ENCODE assay signal across 11 mouse cellular contexts in the genomic region with DNA sequence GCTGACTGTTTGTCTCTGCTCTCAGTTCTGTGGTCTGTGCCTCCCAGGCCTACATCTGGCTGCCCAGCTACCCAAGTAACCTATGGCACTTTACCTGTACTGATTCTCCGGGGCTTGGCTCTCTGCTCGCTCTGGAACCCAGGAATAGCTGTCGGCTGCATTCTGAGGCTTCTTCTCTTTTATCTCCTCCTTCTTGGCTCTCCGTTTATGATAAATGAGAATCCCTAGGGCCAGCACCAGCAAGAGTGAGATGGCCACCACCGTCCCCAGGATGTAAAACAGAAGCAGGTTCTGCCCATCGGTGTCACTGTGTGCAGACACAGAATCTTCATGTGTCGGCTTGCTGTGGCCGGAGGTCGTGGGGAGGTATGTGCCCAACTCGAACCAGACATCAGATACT. TPM values are rescaled to one million over a fixed set of nuclear protein-coding genes. Genes with fewer than 3 reads are reported as not detected.
A peak's percentile ranks its signal among the peaks of the same experiment; 100 is the strongest.
DNase-seq lines count a peak whose midpoint lies in the region; ATAC-seq lines count a peak whose summit lies in the region.
"Had no signal": no experiment of that assay in that cellular context is flagged by ENCODE, and none has a peak within 500 bp of the region (broad histone marks: within the 10 kb centered on the region; RNA-seq: fewer than 3 reads in every experiment).

No protein-coding gene starts in this region.

- 59% methylated on average over 10 of the region's 10 CpGs for WGBS in heart, embryonic 12.5 days
- WGBS in lung, embryonic 16.5 days, result 68% methylated on average over 10 of the region's 10 CpGs
- WGBS in heart, embryonic 15.5 days, result 66% methylated on average over 10 of the region's 10 CpGs
- WGBS in liver, embryonic 16.5 days (ENCODE audit: insufficient replicate concordance), result 42% methylated on average over 10 of the region's 10 CpGs

- H3K9me3 ChIP-seq in heart, embryonic 12.5 days (replicated peaks), result no peaks in the 10 kb centered on the region
- no peaks in the 10 kb centered on the region for H3K9me3 ChIP-seq in lung, embryonic 16.5 days (ENCODE audit: control insufficient read depth, low read length)
- no peaks in the 10 kb centered on the region for H3K9me3 ChIP-seq in heart, embryonic 15.5 days (replicated peaks)
- no peaks in the 10 kb centered on the region for H3K9me3 ChIP-seq in liver, embryonic 16.5 days (replicated peaks; ENCODE audit: control insufficient read depth, low read length)
- H3K9me3 ChIP-seq: midbrain, embryonic 12.5 days had no signal

- H3K4me3 ChIP-seq in heart, embryonic 12.5 days, result peak overlapping the region; percentile 46
- H3K4me3 ChIP-seq in lung, embryonic 16.5 days (ENCODE audit: low read length), result peak overlapping the region; percentile 47
- peak overlapping the region; percentile 47 for H3K4me3 ChIP-seq in heart, embryonic 15.5 days
- H3K4me3 ChIP-seq in liver, embryonic 16.5 days (ENCODE audit: low read depth, low read length), result peak overlapping the region; percentile 30
- H3K4me3 ChIP-seq: midbrain, embryonic 12.5 days had no signal

- no peaks in the 10 kb centered on the region for H3K27me3 ChIP-seq in heart, embryonic 12.5 days (replicated peaks)
- H3K27me3 ChIP-seq in lung, embryonic 16.5 days (ENCODE audit: control insufficient read depth, insufficient read depth, low read depth, low read length), result no peaks in the 10 kb centered on the region
- H3K27me3 ChIP-seq in heart, embryonic 15.5 days, result no peaks in the 10 kb centered on the region
- no peaks in the 10 kb centered on the region for H3K27me3 ChIP-seq in liver, embryonic 16.5 days (ENCODE audit: control insufficient read depth, insufficient read depth, low read depth, low read length)
- H3K27me3 ChIP-seq: midbrain, embryonic 12.5 days had no signal

- no peak for ATAC-seq in heart, embryonic 12.5 days (ENCODE audit: insufficient number of reproducible peaks, low FRiP score)
- no peak for ATAC-seq in lung, embryonic 16.5 days (ENCODE audit: low read depth)
- ATAC-seq in heart, embryonic 15.5 days (replicated peaks; ENCODE audit: insufficient number of reproducible peaks, insufficient read depth, low FRiP score, low read depth), result no peak
- ATAC-seq in liver, embryonic 16.5 days (ENCODE audit: low read depth), result no peak

- peaks cover 20% of the 10 kb centered on the region for H3K4me1 ChIP-seq in heart, embryonic 12.5 days (replicated peaks)
- H3K4me1 ChIP-seq in lung, embryonic 16.5 days (replicated peaks; ENCODE audit: control insufficient read depth, insufficient read depth, low read length), result peaks cover 11% of the 10 kb centered on the region
- peaks cover 7% of the 10 kb centered on the region for H3K4me1 ChIP-seq in heart, embryonic 15.5 days (replicated peaks)
- H3K4me1 ChIP-seq in liver, embryonic 16.5 days (ENCODE audit: control insufficient read depth, low read depth, low read length), result no peaks in the 10 kb centered on the region
- H3K4me1 ChIP-seq: midbrain, embryonic 12.5 days had no signal

- peak overlapping the region; percentile 87 for H3K27ac ChIP-seq in heart, embryonic 12.5 days (ENCODE audit: poor library complexity, severe bottlenecking)
- peak overlapping the region; percentile 61 for H3K27ac ChIP-seq in lung, embryonic 16.5 days (ENCODE audit: low read length)
- peak overlapping the region; percentile 85 for H3K27ac ChIP-seq in heart, embryonic 15.5 days
- H3K27ac ChIP-seq in liver, embryonic 16.5 days (ENCODE audit: low read length), result no peak overlapping the region
- H3K27ac ChIP-seq: midbrain, embryonic 12.5 days had no signal

- intact Hi-C loops in heart, postnatal 14 days (cut with DNase I), result loop anchor here (5.0 kb wide), 2 partner anchors 36 to 81 kb away; no protein-coding TSS in a partner anchor

- H3K36me3 ChIP-seq in heart, embryonic 12.5 days, result no peaks in the 10 kb centered on the region
- no peaks in the 10 kb centered on the region for H3K36me3 ChIP-seq in lung, embryonic 16.5 days (ENCODE audit: control insufficient read depth, insufficient read depth, low read length)
- no peaks in the 10 kb centered on the region for H3K36me3 ChIP-seq in heart, embryonic 15.5 days
- H3K36me3 ChIP-seq in liver, embryonic 16.5 days (ENCODE audit: control insufficient read depth, insufficient read depth), result no peaks in the 10 kb centered on the region
- H3K36me3 ChIP-seq: midbrain, embryonic 12.5 days had no signal

- H3K9ac ChIP-seq in heart, embryonic 12.5 days, result peak overlapping the region; percentile 71
- H3K9ac ChIP-seq in lung, embryonic 16.5 days (ENCODE audit: low read length), result peak overlapping the region; percentile 55
- peak overlapping the region; percentile 47 for H3K9ac ChIP-seq in heart, embryonic 15.5 days
- no peak overlapping the region for H3K9ac ChIP-seq in liver, embryonic 16.5 days (ENCODE audit: low read depth, low read length)
- H3K9ac ChIP-seq: midbrain, embryonic 12.5 days had no signal

- DNase-seq in heart, postnatal 14 days, result no peak
- DNase-seq in lung, postnatal 14 days, result no peak
- DNase-seq in retina, embryonic 14.5 days (ENCODE audit: low spot score), result no peak
- DNase-seq in layer of hippocampus, postnatal 14 days (ENCODE audit: low spot score in 2 of 2), result no peak
- DNase-seq: gastrocnemius, postnatal 14 days had no signal

- H3K4me2 ChIP-seq in heart, embryonic 12.5 days, result peak overlapping the region; percentile 50
- H3K4me2 ChIP-seq in lung, embryonic 16.5 days (ENCODE audit: low read depth, low read length), result peak overlapping the region; percentile 19; the same call in 1 of the 2 replicates
- peak overlapping the region; percentile 45 for H3K4me2 ChIP-seq in heart, embryonic 15.5 days
- H3K4me2 ChIP-seq in liver, embryonic 16.5 days (ENCODE audit: low read depth, low read length), result no peak overlapping the region
- H3K4me2 ChIP-seq: midbrain, embryonic 12.5 days had no signal

RNA-seq across cellular contexts. Expression of a gene that starts 1.9 kb away (rescaled TPM):
- 27.3 and 28.6 TPM in 2 replicates for polyA plus RNA-seq in heart, embryonic 12.5 days (2016; fragmentation: Nextera tagmentation; extraction: Ambion mirVana)
- total RNA-seq in heart, postnatal 14 days (2021), result 100 to 1,000 TPM; 123 to 126 TPM
- 38.3 and 40.2 TPM in 2 replicates for polyA plus RNA-seq in lung, embryonic 16.5 days (2015; fragmentation: Nextera tagmentation; extraction: Ambion mirVana)
- 25.7 and 26.2 TPM in 2 replicates for polyA plus RNA-seq in heart, embryonic 15.5 days (2015; fragmentation: Nextera tagmentation; extraction: Ambion mirVana)
- polyA plus RNA-seq in liver, embryonic 16.5 days (2015; fragmentation: Nextera tagmentation; extraction: Ambion mirVana), result 2.5 and 2.6 TPM in 2 replicates
- 10 to 100 TPM; 11.8 to 13.5 TPM for total RNA-seq in layer of hippocampus, postnatal 14 days (2021)

RNA-seq across cellular contexts. Expression of a gene that starts 33.4 kb away (rescaled TPM):
- polyA plus RNA-seq in heart, embryonic 12.5 days (2016; fragmentation: Nextera tagmentation; extraction: Ambion mirVana), result 13.0 and 14.1 TPM in 2 replicates
- 10 to 100 TPM; 59.9 to 68.8 TPM for total RNA-seq in heart, postnatal 14 days (2021)
- polyA plus RNA-seq in lung, embryonic 16.5 days (2015; fragmentation: Nextera tagmentation; extraction: Ambion mirVana), result 100.0 and 109 TPM in 2 replicates
- polyA plus RNA-seq in heart, embryonic 15.5 days (2015; fragmentation: Nextera tagmentation; extraction: Ambion mirVana), result 15.9 and 22.8 TPM in 2 replicates
- 1.5 and 1.7 TPM in 2 replicates for polyA plus RNA-seq in liver, embryonic 16.5 days (2015; fragmentation: Nextera tagmentation; extraction: Ambion mirVana)
- 1 to 10 TPM; 3.3 to 4.3 TPM for total RNA-seq in layer of hippocampus, postnatal 14 days (2021)

RNA-seq across cellular contexts. Expression of a gene that starts 46.3 kb away (rescaled TPM):
- 0.93 and 0.95 TPM in 2 replicates for polyA plus RNA-seq in heart, embryonic 12.5 days (2016; fragmentation: Nextera tagmentation; extraction: Ambion mirVana)
- 1 to 10 TPM in 1 of 2 experiments, under 1 TPM in 1; 0.72 to 1.4 TPM for total RNA-seq in heart, postnatal 14 days (2021)
- 3.1 and 3.8 TPM in 2 replicates for polyA plus RNA-seq in lung, embryonic 16.5 days (2015; fragmentation: Nextera tagmentation; extraction: Ambion mirVana)
- polyA plus RNA-seq in heart, embryonic 15.5 days (2015; fragmentation: Nextera tagmentation; extraction: Ambion mirVana), result 0.48 and 1.0 TPM in 2 replicates
- not detected in 2 replicates for polyA plus RNA-seq in liver, embryonic 16.5 days (2015; fragmentation: Nextera tagmentation; extraction: Ambion mirVana)
- total RNA-seq in layer of hippocampus, postnatal 14 days (2021), result 10 to 100 TPM; 60.6 to 67.4 TPM
- polyA plus RNA-seq: testis, adult 2 months had no signal
